Mouse (Mus musculus): ENCODE results near the gene Elf2. TPM values are rescaled to one million over a fixed set of nuclear protein-coding genes. Genes with fewer than 3 reads are reported as not detected.
A peak's percentile ranks its signal among the peaks of the same experiment; 100 is the strongest.
"Not testable (repeated sequence)": the region's sequence is repeated elsewhere in the genome, so short reads cannot be mapped to it uniquely, and the experiment has no call there.

The Elf2 gene
- total RNA-seq, 2 experiments from 2014 or later, result 20.9 to 65.4 TPM

GRCm38 (mm10) chr3:51335378-51335777 lies 5.1 kb downstream of the Elf2 start:
- no peak for ATAC-seq (replicated peaks; ENCODE audit: low FRiP score, poor library complexity, severe bottlenecking)

- ATAC-seq (replicated peaks; ENCODE audit: low FRiP score, poor library complexity, severe bottlenecking), result no peak
These were observed 6.5 kb downstream of the Elf2 start for GRCm38 (mm10) chr3:51333950-51334349.

- 0 out of 2 replicates have a peak, but pooled peaks have one; percentile 29 for ATAC-seq (replicated peaks; ENCODE audit: low FRiP score, poor library complexity, severe bottlenecking)
These were observed 7.1 kb downstream of the Elf2 start for GRCm38 (mm10) chr3:51333234-51333889.

- ATAC-seq (replicated peaks; ENCODE audit: low FRiP score, poor library complexity, severe bottlenecking), result no peak
These were observed 10.4 kb downstream of the Elf2 start for GRCm38 (mm10) chr3:51330086-51330485.

GRCm38 (mm10) chr3:51328546-51328945 lies 11.9 kb downstream of the Elf2 start:
- ATAC-seq (replicated peaks; ENCODE audit: low FRiP score, poor library complexity, severe bottlenecking), result no peak

- ATAC-seq (replicated peaks; ENCODE audit: low FRiP score, poor library complexity, severe bottlenecking), result no peak
These were observed 12.6 kb downstream of the Elf2 start for GRCm38 (mm10) chr3:51327817-51328216.

- no peak for ATAC-seq (replicated peaks; ENCODE audit: low FRiP score, poor library complexity, severe bottlenecking)
These were observed 13.1 kb downstream of the Elf2 start for GRCm38 (mm10) chr3:51327429-51327797.

GRCm38 (mm10) chr3:51326664-51327428 lies 13.6 kb downstream of the Elf2 start:
- no peak for ATAC-seq (replicated peaks; ENCODE audit: low FRiP score, poor library complexity, severe bottlenecking)

GRCm38 (mm10) chr3:51325475-51325874 lies 15.0 kb downstream of the Elf2 start:
- no peak for ATAC-seq (replicated peaks; ENCODE audit: low FRiP score, poor library complexity, severe bottlenecking)

- no peak for ATAC-seq (replicated peaks; ENCODE audit: low FRiP score, poor library complexity, severe bottlenecking)
These were observed 17.5 kb downstream of the Elf2 start for GRCm38 (mm10) chr3:51323006-51323405.

- no peak for ATAC-seq (replicated peaks; ENCODE audit: low FRiP score, poor library complexity, severe bottlenecking)
These were observed 18.1 kb downstream of the Elf2 start for GRCm38 (mm10) chr3:51322326-51322725.

GRCm38 (mm10) chr3:51321141-51321540 lies 19.3 kb downstream of the Elf2 start:
- no peak for ATAC-seq (replicated peaks; ENCODE audit: low FRiP score, poor library complexity, severe bottlenecking)

GRCm38 (mm10) chr3:51318053-51318452 lies 22.4 kb downstream of the Elf2 start:
- ATAC-seq (replicated peaks; ENCODE audit: low FRiP score, poor library complexity, severe bottlenecking), result not testable (repeated sequence)

- ATAC-seq (replicated peaks; ENCODE audit: low FRiP score, poor library complexity, severe bottlenecking), result no peak
These were observed 23.6 kb downstream of the Elf2 start for GRCm38 (mm10) chr3:51316876-51317275.

- ATAC-seq (replicated peaks; ENCODE audit: low FRiP score, poor library complexity, severe bottlenecking), result no peak
These were observed 28.8 kb downstream of the Elf2 start for GRCm38 (mm10) chr3:51311638-51312037.

GRCm38 (mm10) chr3:51310098-51310497 lies 30.4 kb downstream of the Elf2 start:
- ATAC-seq (replicated peaks; ENCODE audit: low FRiP score, poor library complexity, severe bottlenecking), result no peak

GRCm38 (mm10) chr3:51306621-51307020 lies 33.8 kb downstream of the Elf2 start:
- ATAC-seq (replicated peaks; ENCODE audit: low FRiP score, poor library complexity, severe bottlenecking), result no peak

GRCm38 (mm10) chr3:51305961-51306360 lies 34.5 kb downstream of the Elf2 start:
- ATAC-seq (replicated peaks; ENCODE audit: low FRiP score, poor library complexity, severe bottlenecking), result no peak

- no peak for ATAC-seq (replicated peaks; ENCODE audit: low FRiP score, poor library complexity, severe bottlenecking)
These were observed 37.4 kb downstream of the Elf2 start for GRCm38 (mm10) chr3:51302971-51303476.

- ATAC-seq (replicated peaks; ENCODE audit: low FRiP score, poor library complexity, severe bottlenecking), result no peak
These were observed 38.9 kb downstream of the Elf2 start for GRCm38 (mm10) chr3:51301583-51301982.

- no peak for ATAC-seq (replicated peaks; ENCODE audit: low FRiP score, poor library complexity, severe bottlenecking)
These were observed 43.7 kb downstream of the Elf2 start for GRCm38 (mm10) chr3:51296790-51297189.

All from erythroblast, adult 5-6 weeks (primary cell).